Mouse (Mus musculus) layer of hippocampus, postnatal 14 days (tissue): ENCODE measurements around the gene Mettl21a. TPM values are rescaled to one million over a fixed set of nuclear protein-coding genes. Genes with fewer than 3 reads are reported as not detected.
"Not testable (repeated sequence)": the region's sequence is repeated elsewhere in the genome, so short reads cannot be mapped to it uniquely, and the experiment has no call there.

Experiments used
- DNase-seq, 2 experiments: peaks; one replicate each; pipeline ENCODE4 v3.0.0; 2021 to 2022; ENCODE audit warnings: low spot score in 2 of 2, mixed read lengths in 1 of 2
- long read RNA-seq, 2 experiments: library from polyadenylated mRNA; stranded (forward); transcript quantifications; one replicate each; pipeline ENCODE4 v2.0.0; 2021
- total RNA-seq, 2 experiments: library from RNA; stranded (reverse); gene quantifications; 2 replicates each; pipeline ENCODE4 v1.2.3; 2021

Mettl21a gene
- 10 to 100 TPM in 1 of 2 experiments, 1 to 10 TPM in 1; 8.5 to 11.8 TPM for total RNA-seq
- long read RNA-seq, experiment 1, transcript Mettl21a-202 (4 exons, 2,030 nt) = major isoform, 8 of 12 reads
- long read RNA-seq, experiment 1, partial matches to known transcripts = 0 of 12 reads
- long read RNA-seq, experiment 1, other reads (novel, unspliced or antisense) = 2 of 12 reads
- long read RNA-seq, experiment 2, transcript Mettl21a-202 (4 exons, 2,030 nt) = major isoform, 12 of 15 reads
- long read RNA-seq, experiment 2, partial matches to known transcripts = 0 of 15 reads
- long read RNA-seq, experiment 2, other reads (novel, unspliced or antisense) = 2 of 15 reads

GRCm38 (mm10) chr1:64616881-64617714 is at the start of gene Mettl21a:
Mettl21a (minus strand) TSS chr1:64617242.
- peak; percentile 95 to 96 for DNase-seq

DNA sequence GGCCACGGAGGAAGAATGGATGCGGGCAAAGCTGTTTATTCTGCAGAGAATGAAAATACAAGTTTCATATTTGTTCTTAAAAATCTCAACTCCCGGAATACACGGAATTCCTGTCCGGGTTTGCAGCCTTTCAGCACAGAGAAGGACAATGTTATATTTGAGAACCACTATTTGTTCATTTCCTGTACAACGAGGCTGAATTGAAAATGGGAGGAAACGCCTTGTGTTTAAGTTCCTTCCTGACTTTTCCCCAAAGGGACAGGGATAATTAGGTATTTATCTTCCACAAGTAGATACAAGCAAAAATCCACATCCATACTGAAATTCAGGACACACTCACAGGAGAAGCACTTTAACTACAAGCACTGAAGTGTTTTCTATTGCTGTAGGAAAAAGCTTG is 41.8 kb upstream of the Mettl21a start:
- DNase-seq = no peak

GRCm38 (mm10) chr1:64656423-64657129 is 39.5 kb upstream of the Mettl21a start:
- no peak for DNase-seq

- no peak for DNase-seq
These were observed 38.4 kb upstream of the Mettl21a start for GRCm38 (mm10) chr1:64655415-64655814.

DNA sequence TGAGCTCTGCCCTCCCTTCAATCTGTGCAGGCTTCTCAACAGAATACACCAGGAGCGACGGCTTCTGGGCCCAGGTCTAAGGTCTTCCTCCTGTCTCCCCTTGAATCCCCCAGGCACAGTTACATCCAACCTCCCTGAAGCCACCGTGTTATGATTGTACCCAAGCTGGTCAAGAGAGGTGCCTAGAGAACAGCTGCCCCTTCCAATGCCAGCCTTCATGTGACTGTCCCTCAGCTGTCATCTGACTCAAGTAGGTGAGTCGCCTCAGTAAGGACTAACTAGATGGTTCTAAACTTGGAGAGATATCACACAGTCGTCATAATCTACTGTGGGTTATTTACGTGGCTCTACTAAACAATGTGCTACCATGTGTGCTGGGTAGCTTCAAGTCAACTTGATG is 36.7 kb upstream of the Mettl21a start:
- DNase-seq = no peak

- no peak for DNase-seq
These were observed 32.5 kb upstream of the Mettl21a start for GRCm38 (mm10) chr1:64649362-64650124.

DNA sequence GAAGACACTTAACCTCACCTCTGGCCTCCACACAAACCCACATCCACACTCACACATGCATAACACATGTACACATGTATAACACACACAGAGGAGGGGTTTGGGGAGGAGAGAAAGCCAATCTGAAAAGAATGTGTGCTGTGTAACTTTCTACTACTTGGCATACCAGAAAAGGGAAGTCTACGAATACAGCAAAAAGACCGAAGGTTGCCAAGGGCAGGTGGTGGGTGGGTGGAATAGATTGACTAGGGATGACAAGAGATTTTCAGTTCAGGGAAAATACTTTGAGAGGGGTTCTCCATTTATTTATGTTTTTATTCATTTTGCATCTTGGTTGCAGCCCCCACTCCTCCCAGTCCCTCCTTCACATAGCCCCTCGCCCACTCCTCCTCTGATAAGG is 27.5 kb upstream of the Mettl21a start:
- DNase-seq = peak in 1 of 2 experiments; percentile 45

GRCm38 (mm10) chr1:64642541-64642940 is 25.5 kb upstream of the Mettl21a start:
- DNase-seq = not testable (repeated sequence)

- DNase-seq = peak in 1 of 2 experiments; percentile 18
These were observed 24.0 kb upstream of the Mettl21a start for GRCm38 (mm10) chr1:64641069-64641468.

DNA sequence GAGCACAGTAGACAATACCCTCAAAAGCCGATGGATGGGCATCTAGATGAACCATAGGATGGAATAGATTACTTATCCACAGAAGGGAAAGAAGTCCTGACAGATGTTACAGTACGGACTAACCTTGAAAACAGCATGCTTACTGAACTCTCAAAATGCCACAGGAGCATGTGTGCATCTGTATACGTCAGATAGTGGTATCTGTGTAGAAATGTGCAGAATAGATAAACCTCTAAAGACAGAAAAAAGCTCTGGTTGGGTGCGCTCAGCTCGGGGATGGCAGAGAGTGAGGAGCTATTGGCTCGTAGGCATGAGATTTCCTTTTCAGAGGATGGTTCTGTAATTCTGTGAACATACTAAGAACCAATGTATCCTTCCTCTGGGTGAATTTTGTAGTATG is 22.2 kb upstream of the Mettl21a start:
- no peak for DNase-seq

- DNase-seq = no peak
These were observed 18.6 kb upstream of the Mettl21a start for GRCm38 (mm10) chr1:64635624-64636023.

DNA sequence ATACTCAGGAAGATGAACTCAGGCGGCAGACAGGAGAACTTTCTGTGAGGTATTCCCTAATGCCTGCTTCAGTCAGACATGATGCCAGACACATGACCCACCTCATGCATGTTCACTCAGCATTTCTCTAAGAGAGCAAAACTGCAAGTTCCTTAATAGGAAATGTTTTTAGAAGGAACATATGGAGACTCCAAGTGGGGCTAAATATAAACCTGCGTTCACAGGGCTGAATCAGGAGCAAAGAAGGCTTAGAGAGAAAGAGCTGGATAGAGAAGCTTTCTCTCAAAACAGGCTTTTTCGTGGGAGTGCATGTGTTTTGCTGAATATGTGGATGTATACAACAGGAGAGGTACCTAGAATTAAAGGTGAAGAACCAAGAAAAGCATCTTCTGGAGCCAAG is 16.2 kb upstream of the Mettl21a start:
- DNase-seq = no peak

- no peak for DNase-seq
These were observed 14.5 kb upstream of the Mettl21a start for GRCm38 (mm10) chr1:64631526-64631925.

DNA sequence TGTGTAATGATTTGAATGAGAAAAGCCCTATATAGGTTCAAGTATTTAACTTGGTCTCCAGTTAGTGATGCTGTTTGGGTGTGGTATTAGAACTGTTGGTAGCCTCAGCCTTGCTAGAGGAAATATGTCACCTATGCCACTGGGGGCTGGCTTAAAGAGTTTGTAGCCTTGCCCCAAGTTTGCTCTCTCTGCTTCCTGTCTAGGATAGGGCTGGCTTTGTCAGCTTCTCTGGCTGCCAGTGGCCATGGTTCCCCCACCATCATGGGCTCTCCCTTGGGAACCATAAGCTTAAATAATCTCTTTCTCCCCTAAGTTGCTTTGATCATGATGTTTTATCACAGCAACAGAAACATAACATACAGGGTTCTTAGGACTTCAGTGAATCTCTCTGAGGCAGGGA is 8.2 kb upstream of the Mettl21a start:
- no peak for DNase-seq

DNA sequence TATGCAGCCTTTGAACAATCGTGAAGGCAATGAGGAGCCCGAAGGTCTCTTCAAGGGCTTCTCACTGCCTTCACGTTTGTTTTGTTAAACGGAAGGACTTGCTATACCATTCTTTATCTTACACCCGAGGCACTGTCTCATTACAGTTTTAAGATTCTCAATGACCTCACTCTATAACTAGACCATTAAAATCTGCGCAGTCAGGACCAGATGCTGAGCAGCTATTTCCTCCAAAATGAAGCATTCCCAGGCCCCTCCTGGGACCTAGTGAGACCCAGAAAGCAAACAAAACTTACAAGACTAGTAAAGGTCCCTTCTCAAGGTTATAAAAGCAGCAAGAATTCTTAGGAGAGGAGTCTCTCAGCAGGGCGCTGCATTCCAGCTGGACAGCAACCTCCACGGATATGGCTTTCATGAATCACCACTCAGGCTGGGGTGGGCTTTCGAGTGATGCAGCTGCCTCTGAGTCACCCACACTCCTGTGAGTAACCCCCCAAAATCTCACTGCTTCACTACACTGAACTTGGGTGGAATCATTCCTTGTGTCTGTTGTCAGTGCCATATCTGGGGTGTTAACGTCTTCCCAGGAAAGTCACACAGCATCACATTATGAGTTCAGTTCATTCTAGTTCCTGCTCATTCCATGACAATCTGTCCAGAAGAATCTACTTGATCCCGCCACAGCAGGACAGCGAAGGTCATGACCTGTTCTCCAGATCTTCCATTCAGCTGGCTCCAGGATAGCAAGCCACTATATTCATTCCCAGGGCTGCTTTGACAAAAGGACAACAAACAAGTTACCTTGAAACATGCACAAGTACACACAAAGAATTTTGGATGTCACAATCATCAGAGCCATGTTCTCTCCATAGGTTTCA is 6.8 kb upstream of the Mettl21a start:
- no peak for DNase-seq

- no peak for DNase-seq
These were observed 4.1 kb upstream of the Mettl21a start for GRCm38 (mm10) chr1:64621116-64621515.

DNA sequence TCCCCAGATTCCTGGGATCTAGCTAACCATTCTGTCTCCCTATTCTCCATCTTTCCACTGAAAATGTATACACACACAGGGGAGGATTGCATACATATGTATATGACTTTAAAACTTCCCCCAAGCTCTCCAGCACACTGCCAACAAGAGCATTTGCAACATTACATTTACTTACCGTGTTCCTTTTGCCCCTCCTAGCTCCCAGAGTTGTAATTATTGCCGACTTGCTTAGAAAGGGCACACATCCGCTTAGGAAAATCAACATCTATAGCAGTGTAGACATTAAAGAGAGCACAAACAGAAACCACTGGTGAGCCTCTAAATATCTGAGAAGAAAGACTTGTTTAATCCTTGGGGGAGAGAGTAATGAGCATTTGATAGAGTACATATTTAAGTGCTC is 1.2 kb upstream of the Mettl21a start:
- DNase-seq = no peak

DNA sequence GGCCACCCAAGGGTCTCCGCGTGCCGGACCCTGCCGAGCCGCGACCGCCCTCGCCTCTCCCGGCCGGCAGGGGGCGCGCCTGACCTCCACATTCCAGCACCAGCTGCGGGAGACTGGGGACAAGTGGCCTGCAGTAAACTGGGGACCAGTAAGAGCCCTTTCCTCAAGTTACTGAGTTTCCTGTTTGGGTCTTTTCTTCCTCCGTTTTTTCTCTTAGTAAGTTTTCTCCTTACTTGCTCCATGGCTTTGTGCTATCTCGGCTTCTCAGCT is 608 bp upstream of the Mettl21a start:
- DNase-seq = peak; percentile 90 to 91

DNA sequence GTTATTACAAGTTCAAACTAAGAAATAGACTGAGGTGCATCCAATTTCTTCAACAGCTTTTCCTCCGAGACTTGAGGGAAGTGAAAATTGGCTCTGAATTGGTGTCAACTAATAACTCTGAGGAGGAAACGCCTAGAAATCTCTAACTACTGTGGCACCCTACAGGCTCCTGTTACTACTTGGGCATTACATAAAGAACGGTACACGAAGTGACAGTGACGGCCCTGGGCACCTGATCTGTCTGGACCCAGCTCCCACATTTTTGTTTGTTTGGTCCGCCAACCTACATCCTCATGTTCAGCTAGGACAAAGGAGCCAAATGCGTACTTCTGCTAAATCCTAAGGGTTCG is 536 bp downstream of the Mettl21a start:
- DNase-seq = no peak

DNA sequence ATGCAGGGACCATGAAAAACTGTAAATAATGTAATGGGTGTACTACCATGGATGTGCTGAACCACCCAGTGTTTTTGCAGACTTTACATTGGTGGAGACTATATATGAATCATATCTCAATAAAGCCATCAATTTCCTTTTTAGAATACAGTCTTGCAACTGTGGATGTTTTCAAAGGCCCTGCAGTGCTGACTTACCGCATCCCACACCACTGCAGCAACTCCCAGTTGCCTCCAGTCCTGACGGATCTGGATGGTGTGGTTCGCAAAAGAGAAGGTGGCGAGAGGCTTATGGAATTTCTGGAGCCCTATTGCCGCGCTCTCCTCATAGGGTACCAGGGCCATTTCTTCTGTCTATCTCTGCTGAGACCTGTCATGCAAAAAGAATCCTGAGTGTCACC is 966 bp downstream of the Mettl21a start:
- no peak for DNase-seq
